Mouse (Mus musculus) CH12.LX (cell line): ENCODE results near the gene Galnt17. TPM values are rescaled to one million over a fixed set of nuclear protein-coding genes. Genes with fewer than 3 reads are reported as not detected.

Experiments
- DNase-seq: peaks from one replicate; pipeline ENCODE4 v3.0.0-alpha.2; 2013; ENCODE audit errors: extremely low read depth
- H3K27ac ChIP-seq: 2 replicates; pipeline ENCODE4 v1.5.1; 2012; ENCODE audit warnings: low read depth, mild to moderate bottlenecking, control low read depth, moderate library complexity; ENCODE audit not compliant: insufficient read depth
- H3K27me3 ChIP-seq: replicated peaks from 2 replicates; pipeline ENCODE3; 2012; ENCODE audit warnings: inconsistent platforms
- H3K36me3 ChIP-seq, 2 experiments: replicated peaks in 1 of 2; 2 replicates each; pipeline versions ENCODE3 to v1.6.1; 2012; ENCODE audit warnings: inconsistent platforms in 1 of 2, low read length in 1 of 2, mild to moderate bottlenecking in 1 of 2, mixed read lengths in 1 of 2, moderate library complexity in 1 of 2; ENCODE audit not compliant: control insufficient read depth in 1 of 2, insufficient read depth in 1 of 2
- H3K4me1 ChIP-seq, 2 experiments: 2 replicates each; pipeline ENCODE4 v1.6.1; 2012; ENCODE audit warnings: inconsistent platforms in 1 of 2, moderate library complexity in 1 of 2; ENCODE audit not compliant: insufficient read depth in 2 of 2, control insufficient read depth in 1 of 2
- H3K4me2 ChIP-seq: 2 replicates; pipeline ENCODE4 v1.6.1; 2012; ENCODE audit warnings: low read depth, mild to moderate bottlenecking, control low read depth; ENCODE audit not compliant: poor library complexity, insufficient read depth, severe bottlenecking
- H3K4me3 ChIP-seq, 3 experiments: fragments of 150-350 bp in 1 of 3; sonication (generic) in 1 of 3; replicated peaks in 1 of 3; 2 replicates each; pipeline versions ENCODE3 to v1.5.1; 2011 to 2012; ENCODE audit warnings: low read depth in 2 of 3, low read length in 2 of 3, mild to moderate bottlenecking in 2 of 3, moderate library complexity in 2 of 3, control low read depth in 1 of 3, improper control_type of control experiment in 1 of 3, inconsistent platforms in 1 of 3, mixed read lengths in 1 of 3; ENCODE audit not compliant: poor library complexity in 1 of 3
- H3K79me2 ChIP-seq: replicated peaks from 2 replicates; pipeline ENCODE4 v1.6.1; 2012; ENCODE audit warnings: mild to moderate bottlenecking, moderate library complexity; ENCODE audit not compliant: control insufficient read depth, poor library complexity, insufficient read depth, severe bottlenecking; ENCODE audit errors: extremely low read depth
- H3K9ac ChIP-seq: 2 replicates; pipeline ENCODE4 v1.6.1; 2012; ENCODE audit warnings: low read depth, mild to moderate bottlenecking, control low read depth, moderate library complexity; ENCODE audit not compliant: insufficient read depth
- H3K9me3 ChIP-seq: replicated peaks from 2 replicates; pipeline ENCODE3; 2012; ENCODE audit warnings: low read length, inconsistent platforms, mixed read lengths
- CTCF ChIP-seq, 2 experiments: IDR thresholded peaks in 1 of 2; conservative IDR thresholded peaks in 1 of 2; 2 replicates each; pipeline ENCODE4 v1.5.1; 2011 to 2012; ENCODE audit warnings: low read depth in 2 of 2, low read length in 2 of 2, improper control_type of control experiment in 1 of 2, inconsistent platforms in 1 of 2, mild to moderate bottlenecking in 1 of 2, moderate library complexity in 1 of 2
- E2F4 ChIP-seq: IDR thresholded peaks from 2 replicates; pipeline ENCODE4 v1.6.1; 2011; ENCODE audit warnings: low read depth, low read length, improper control_type of control experiment; ENCODE audit not compliant: insufficient replicate concordance
- EP300 ChIP-seq: IDR thresholded peaks from 2 replicates; pipeline ENCODE4 v1.6.1; 2011; ENCODE audit warnings: low read length, improper control_type of control experiment
- ETS1 ChIP-seq: conservative IDR thresholded peaks from 2 replicates; pipeline ENCODE4 v1.6.1; 2012; ENCODE audit warnings: low read depth, mild to moderate bottlenecking, inconsistent platforms, low read length, improper control_type of control experiment, moderate library complexity
- GABPA ChIP-seq: IDR thresholded peaks from 2 replicates; pipeline ENCODE4 v1.6.1; 2012; ENCODE audit warnings: low read depth, low read length, improper control_type of control experiment, inconsistent platforms; ENCODE audit not compliant: insufficient replicate concordance
- HCFC1 ChIP-seq: IDR thresholded peaks from 2 replicates; pipeline ENCODE4 v1.6.1; 2012; ENCODE audit warnings: low read depth, mild to moderate bottlenecking, inconsistent platforms, low read length, improper control_type of control experiment
- IRF4 ChIP-seq: IDR thresholded peaks from 2 replicates; pipeline ENCODE4 v1.6.1; 2014; ENCODE audit warnings: low read depth, mild to moderate bottlenecking, inconsistent platforms, low read length, improper control_type of control experiment
- JUND ChIP-seq: conservative IDR thresholded peaks from 2 replicates; pipeline ENCODE4 v1.6.1; 2011; ENCODE audit warnings: low read depth, low read length, improper control_type of control experiment
- KAT2A ChIP-seq: IDR thresholded peaks from 2 replicates; pipeline ENCODE4 v1.6.1; 2012; ENCODE audit warnings: low read length, improper control_type of control experiment, inconsistent platforms; ENCODE audit not compliant: insufficient replicate concordance
- MAFK ChIP-seq: IDR thresholded peaks from 2 replicates; pipeline ENCODE4 v1.6.1; 2011; ENCODE audit warnings: low read length, improper control_type of control experiment; ENCODE audit not compliant: insufficient replicate concordance
- MAZ ChIP-seq: IDR thresholded peaks from 2 replicates; pipeline ENCODE4 v1.6.1; 2012; ENCODE audit warnings: low read depth, mild to moderate bottlenecking, inconsistent platforms, low read length, improper control_type of control experiment, moderate library complexity
- MXI1 ChIP-seq: IDR thresholded peaks from 2 replicates; pipeline ENCODE4 v1.6.1; 2011; ENCODE audit warnings: mild to moderate bottlenecking, low read depth, low read length, improper control_type of control experiment
- MYC ChIP-seq: IDR thresholded peaks from 2 replicates; pipeline ENCODE4 v1.6.1; 2011; ENCODE audit warnings: low read depth, mild to moderate bottlenecking, improper control_type of control experiment, low read length
- NELFE ChIP-seq: IDR thresholded peaks from 2 replicates; pipeline ENCODE4 v1.6.1; 2011; ENCODE audit warnings: low read depth, low read length, improper control_type of control experiment
- NRF1 ChIP-seq: IDR thresholded peaks from 2 replicates; pipeline ENCODE4 v1.6.1; 2014; ENCODE audit warnings: low read depth, mild to moderate bottlenecking, inconsistent platforms, low read length, improper control_type of control experiment, moderate library complexity
- PAX5 ChIP-seq: IDR thresholded peaks from 2 replicates; pipeline ENCODE4 v1.6.1; 2012; ENCODE audit warnings: low read length, inconsistent platforms, mixed read lengths
- POLR2AphosphoS2 ChIP-seq: IDR thresholded peaks from 2 replicates; pipeline ENCODE4 v1.6.1; 2011; ENCODE audit warnings: low read depth, low read length, improper control_type of control experiment
- RAD21 ChIP-seq: IDR thresholded peaks from 2 replicates; pipeline ENCODE4 v1.6.1; 2011; ENCODE audit warnings: low read depth, mild to moderate bottlenecking, low read length, improper control_type of control experiment, moderate library complexity
- RCOR1 ChIP-seq: conservative IDR thresholded peaks from 2 replicates; pipeline ENCODE4 v1.6.1; 2012; ENCODE audit warnings: low read depth, mild to moderate bottlenecking, inconsistent platforms, low read length, improper control_type of control experiment
- SIN3A ChIP-seq: IDR thresholded peaks from 2 replicates; pipeline ENCODE4 v1.6.1; 2012; ENCODE audit warnings: low read length, improper control_type of control experiment, inconsistent platforms
- SMC3 ChIP-seq: IDR thresholded peaks from 2 replicates; pipeline ENCODE4 v1.6.1; 2011; ENCODE audit warnings: low read depth, low read length, improper control_type of control experiment
- TBP ChIP-seq: conservative IDR thresholded peaks from 2 replicates; pipeline ENCODE4 v1.6.1; 2011; ENCODE audit warnings: low read depth, low read length, improper control_type of control experiment
- TCF12 ChIP-seq: IDR thresholded peaks from 2 replicates; pipeline ENCODE4 v1.6.1; 2014; ENCODE audit warnings: low read depth, mild to moderate bottlenecking, inconsistent platforms, low read length, improper control_type of control experiment
- USF2 ChIP-seq: conservative IDR thresholded peaks from 2 replicates; pipeline ENCODE4 v1.6.1; 2011; ENCODE audit warnings: low read depth, low read length, improper control_type of control experiment
- ZKSCAN1 ChIP-seq: IDR thresholded peaks from 2 replicates; pipeline ENCODE4 v1.6.1; 2012; ENCODE audit warnings: low read depth, inconsistent platforms, low read length, improper control_type of control experiment, borderline replicate concordance
- ZNF384 ChIP-seq: IDR thresholded peaks from 2 replicates; pipeline ENCODE4 v1.6.1; 2012; ENCODE audit warnings: low read depth, low read length, improper control_type of control experiment, inconsistent platforms
- dilution Hi-C: fragments of 300-500 bp; cut with MboI; formaldehyde crosslinking; loops from 2 replicates; pipeline ENCODE4 v1.14.3; 2020; ENCODE audit warnings: low sequenced_read_pairs; ENCODE audit not compliant: extremely low pct_unique_long_range_greater_than_20kb, extremely low pct_ligation_motif_present
- in situ Hi-C: fragments of 300-500 bp; cut with MboI; formaldehyde crosslinking; loops from 3 replicates; pipeline ENCODE4 v1.14.3; 2019; ENCODE audit warnings: low sequenced_read_pairs, low pct_ligation_motif_present, low pct_unique_long_range_greater_than_20kb, mixed read lengths
- polyA plus RNA-seq: library from polyadenylated mRNA; unstranded; fragments of >175 nt; gene quantifications from 2 replicates; pipeline ENCODE4 v1.2.1, GENCODE M21; 2012; ENCODE audit warnings: low read depth; ENCODE audit not compliant: insufficient read length
- total RNA-seq, 2 experiments: library from RNA; depleted of rRNA; stranded (reverse); fragments of 300-350 nt in 1 of 2; fragments of >200 nt in 1 of 2; gene quantifications; 2 replicates each; pipeline ENCODE4 v1.2.3; 2012 to 2014

The Galnt17 gene
- total and polyA plus RNA-seq, 3 experiments: 0.09 TPM; not detected in 2

DNA sequence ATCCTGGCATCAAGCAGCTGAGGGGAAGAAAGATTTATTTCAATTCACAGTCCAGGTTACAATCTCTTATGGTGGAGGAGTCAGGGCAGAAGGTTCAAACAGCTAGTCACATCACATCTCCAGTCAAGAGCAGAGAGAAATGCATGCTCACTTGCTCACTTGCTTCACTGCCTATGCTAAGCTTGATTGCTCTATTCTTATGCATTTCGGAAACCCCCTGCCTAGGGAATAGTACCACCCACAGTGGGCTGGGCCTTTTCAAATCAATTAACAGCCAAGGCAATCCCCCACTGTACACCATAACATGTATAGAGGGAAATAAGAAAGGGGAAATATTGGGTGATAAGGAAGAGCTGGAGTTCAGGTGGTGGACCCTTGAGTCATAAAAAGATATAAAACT, 212.7 kb downstream of the Galnt17 start:
- peaks cover 70% of the 10 kb centered on the region for H3K9me3 ChIP-seq
- TF ChIP-seq NELFE (no peak), NRF1 (no peak), HCFC1 (no peak), MAZ (no peak), TCF12 (no peak), TBP (no peak)
- DNase-seq: no peak
- no peaks in the 10 kb centered on the region for H3K36me3 ChIP-seq
- no peak overlapping the region for H3K27ac ChIP-seq
- in situ Hi-C loops (no loop called here), dilution Hi-C loops (no loop called here)
- no peaks in the 10 kb centered on the region for H3K27me3 ChIP-seq
- H3K79me2 ChIP-seq: no peaks in the 10 kb centered on the region
- H3K4me2 ChIP-seq: no peak overlapping the region
- no peaks in the 10 kb centered on the region for H3K4me1 ChIP-seq
- H3K4me3 ChIP-seq: no peak overlapping the region
- H3K9ac ChIP-seq: no peak overlapping the region

DNA sequence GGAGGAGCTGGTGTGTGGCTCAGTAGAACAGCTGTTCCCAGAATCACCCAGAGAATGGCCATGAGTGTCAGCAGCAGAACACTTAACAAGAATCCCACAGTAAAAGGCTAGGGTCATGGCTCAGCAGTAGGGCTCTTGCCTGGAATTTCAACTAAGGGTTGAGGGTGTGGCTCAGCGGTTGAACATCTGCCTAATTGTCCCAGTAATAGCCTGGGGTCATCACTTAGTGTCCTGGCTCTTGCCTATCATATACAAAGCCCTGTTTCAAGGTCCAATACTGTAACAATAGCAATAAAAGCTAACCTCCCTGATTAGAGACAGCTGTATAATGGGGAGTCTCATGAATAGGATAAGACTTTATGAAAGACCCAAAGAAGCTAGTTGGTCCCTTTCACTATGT, 213.5 kb downstream of the Galnt17 start:
- H3K79me2 ChIP-seq: no peaks in the 10 kb centered on the region
- TF ChIP-seq SIN3A: no peak
- TF ChIP-seq ZNF384: no peak
- TF ChIP-seq MAZ: no peak
- TF ChIP-seq JUND: no peak
- no peak for TF ChIP-seq CTCF (conservative IDR thresholded peaks at IDR 0.05 in 1 of 2, IDR thresholded peaks at IDR 0.05 in 1 of 2; ENCODE audit: low read depth in 2 of 2, low read length in 2 of 2)
- TF ChIP-seq POLR2AphosphoS2: no peak
- TF ChIP-seq SMC3: no peak
- no peak for TF ChIP-seq HCFC1
- TF ChIP-seq IRF4: no peak
- TF ChIP-seq E2F4: no peak
- TF ChIP-seq MXI1: no peak
- no peak for TF ChIP-seq MAFK
- H3K27ac ChIP-seq: no peak overlapping the region
- no peak overlapping the region for H3K9ac ChIP-seq
- no peak overlapping the region for H3K4me3 ChIP-seq
- no peaks in the 10 kb centered on the region for H3K27me3 ChIP-seq
- H3K9me3 ChIP-seq: peaks cover 72% of the 10 kb centered on the region
- no peak for DNase-seq
- H3K4me2 ChIP-seq: no peak overlapping the region
- no peaks in the 10 kb centered on the region for H3K4me1 ChIP-seq
- in situ Hi-C loops: no loop called here
- dilution Hi-C loops: no loop called here
- H3K36me3 ChIP-seq: no peaks in the 10 kb centered on the region

DNA sequence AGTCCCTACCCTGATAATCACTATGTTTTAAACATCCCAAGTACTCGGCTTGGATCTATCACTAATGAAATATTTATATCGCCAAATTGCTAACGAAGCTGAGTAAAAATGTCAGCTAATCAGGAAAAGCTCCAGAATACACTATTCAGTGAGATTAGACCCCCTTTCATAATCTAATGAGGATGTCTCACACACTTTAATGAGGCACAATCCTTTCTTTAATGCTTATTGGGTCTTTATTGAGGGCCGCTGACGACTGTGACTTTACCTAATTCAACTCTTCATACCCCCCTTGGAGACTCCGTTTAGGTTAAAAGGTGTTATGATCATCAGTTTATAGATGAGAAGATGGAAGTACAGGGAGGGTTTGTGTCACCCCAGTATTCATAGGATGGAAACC, 214.2 kb downstream of the Galnt17 start:
- H3K9ac ChIP-seq: no peak overlapping the region
- no peak overlapping the region for H3K4me2 ChIP-seq
- DNase-seq: no peak
- H3K36me3 ChIP-seq: no peaks in the 10 kb centered on the region
- TF ChIP-seq KAT2A (no peak), PAX5 (no peak), SIN3A (no peak), ZKSCAN1 (no peak), GABPA (no peak), EP300 (no peak), ETS1 (no peak), RAD21 (no peak), RCOR1 (no peak), USF2 (no peak), NRF1 (no peak), MYC (no peak), HCFC1 (no peak)
- no peaks in the 10 kb centered on the region for H3K79me2 ChIP-seq
- peaks cover 75% of the 10 kb centered on the region for H3K9me3 ChIP-seq
- dilution Hi-C loops: no loop called here
- H3K27me3 ChIP-seq: no peaks in the 10 kb centered on the region
- in situ Hi-C loops: no loop called here
- H3K4me3 ChIP-seq: no peak overlapping the region
- no peak overlapping the region for H3K27ac ChIP-seq
- H3K4me1 ChIP-seq: no peaks in the 10 kb centered on the region
